In genomic region chr6:53337398-53337797, GRCm38 (mm10) we compare ENCODE assay signal across 9 mouse cellular contexts. TPM values are rescaled to one million over a fixed set of nuclear protein-coding genes. Genes with fewer than 3 reads are reported as not detected.
A peak's percentile ranks its signal among the peaks of the same experiment; 100 is the strongest.
DNase-seq lines count a peak whose midpoint lies in the region; ATAC-seq and TF ChIP-seq lines count a peak whose summit lies in the region.
"Had no signal": no experiment of that assay in that cellular context is flagged by ENCODE, and none has a peak within 500 bp of the region (broad histone marks: within the 10 kb centered on the region; RNA-seq: fewer than 3 reads in every experiment).

No protein-coding gene starts in this region.

- H3K4me3 ChIP-seq in embryonic facial prominence, embryonic 14.5 days (ENCODE audit: low read depth, low read length), result no peak overlapping the region
- no peak overlapping the region for H3K4me3 ChIP-seq in heart, postnatal 0 days (ENCODE audit: low read depth, low read length)
- no peak overlapping the region for H3K4me3 ChIP-seq in stomach, embryonic 15.5 days (replicated peaks)
- no peak overlapping the region for H3K4me3 ChIP-seq in left cerebral cortex, adult 2 months
- no peak overlapping the region for H3K4me3 ChIP-seq in intestine, embryonic 16.5 days (ENCODE audit: low read length)
- H3K4me3 ChIP-seq: liver, embryonic 15.5 days had no signal

- no peak overlapping the region for H3K4me2 ChIP-seq in embryonic facial prominence, embryonic 14.5 days (ENCODE audit: low read depth, low read length)
- H3K4me2 ChIP-seq in heart, postnatal 0 days (ENCODE audit: low read depth, low read length), result peak overlapping the region; percentile 33
- no peak overlapping the region for H3K4me2 ChIP-seq in stomach, embryonic 15.5 days
- no peak overlapping the region for H3K4me2 ChIP-seq in intestine, embryonic 16.5 days (ENCODE audit: low read depth, low read length)
- H3K4me2 ChIP-seq: liver, embryonic 15.5 days had no signal

- intact Hi-C loops in left cerebral cortex, adult 2 months (cut with DNase I), result no loop called here

- peak; percentile 82; the same call in 1 of the 2 replicates for TF ChIP-seq EP300 in heart, postnatal 0 days (IDR thresholded peaks at IDR 0.05; ENCODE audit: low read depth)

- no peaks in the 10 kb centered on the region for H3K4me1 ChIP-seq in embryonic facial prominence, embryonic 14.5 days (ENCODE audit: control insufficient read depth, insufficient read depth, low read length)
- H3K4me1 ChIP-seq in heart, postnatal 0 days (ENCODE audit: control insufficient read depth, insufficient read depth), result peaks cover 15% of the 10 kb centered on the region
- H3K4me1 ChIP-seq in stomach, embryonic 15.5 days, result no peaks in the 10 kb centered on the region
- H3K4me1 ChIP-seq in intestine, embryonic 16.5 days (ENCODE audit: control insufficient read depth, insufficient read depth, low read length), result no peaks in the 10 kb centered on the region
- H3K4me1 ChIP-seq: liver, embryonic 15.5 days had no signal

- peak; percentile 41; the same call in 1 of the 2 replicates for ATAC-seq in embryonic facial prominence, embryonic 14.5 days (ENCODE audit: low read depth)
- peak; percentile 95 for ATAC-seq in heart, postnatal 0 days (ENCODE audit: insufficient read depth, low read depth)
- peak; percentile 39; the same call in 1 of the 2 replicates for ATAC-seq in stomach, embryonic 15.5 days (ENCODE audit: insufficient read depth, low FRiP score, low read depth)
- ATAC-seq in intestine, embryonic 16.5 days, result no peak

- H3K27ac ChIP-seq in embryonic facial prominence, embryonic 14.5 days (replicated peaks; ENCODE audit: low read depth, low read length), result no peak overlapping the region
- H3K27ac ChIP-seq in heart, postnatal 0 days (ENCODE audit: low read depth), result peak overlapping the region; percentile 21; the same call in 1 of the 2 replicates
- H3K27ac ChIP-seq in stomach, embryonic 15.5 days, result no peak overlapping the region
- H3K27ac ChIP-seq in left cerebral cortex, adult 2 months, result no peak overlapping the region
- H3K27ac ChIP-seq in intestine, embryonic 16.5 days (ENCODE audit: low read length), result no peak overlapping the region
- H3K27ac ChIP-seq: liver, embryonic 15.5 days had no signal

- no peaks in the 10 kb centered on the region for H3K36me3 ChIP-seq in embryonic facial prominence, embryonic 14.5 days (ENCODE audit: control insufficient read depth, insufficient read depth, low read length)
- H3K36me3 ChIP-seq in heart, postnatal 0 days (replicated peaks; ENCODE audit: control insufficient read depth, insufficient read depth, low read length), result 0 out of 2 replicates have a peak, but pooled peaks cover 5% of the 10 kb centered on the region
- H3K36me3 ChIP-seq in stomach, embryonic 15.5 days, result no peaks in the 10 kb centered on the region
- H3K36me3 ChIP-seq in intestine, embryonic 16.5 days (ENCODE audit: control insufficient read depth, insufficient read depth, low read length), result no peaks in the 10 kb centered on the region
- H3K36me3 ChIP-seq: liver, embryonic 15.5 days had no signal

- peak; percentile 5 for DNase-seq in ovary, postnatal 36 days (ENCODE audit: low spot score)
- DNase-seq in ovary, postnatal 14 days (ENCODE audit: low spot score), result no peak
- peak; percentile 35 for DNase-seq in embryonic facial prominence, embryonic 14.5 days (ENCODE audit: low spot score)
- DNase-seq in heart, postnatal 0 days (ENCODE audit: low spot score), result peak; percentile 83
- no peak for DNase-seq in left cerebral cortex, adult 2 months (ENCODE audit: extremely low spot score in 1 of 2, low spot score in 2 of 2)
- no peak for DNase-seq in cerebellum, postnatal 10 days

- no peaks in the 10 kb centered on the region for H3K27me3 ChIP-seq in embryonic facial prominence, embryonic 14.5 days (replicated peaks; ENCODE audit: control insufficient read depth, insufficient read depth, low read length)
- no peaks in the 10 kb centered on the region for H3K27me3 ChIP-seq in heart, postnatal 0 days (ENCODE audit: control insufficient read depth, insufficient read depth, low read length)
- no peaks in the 10 kb centered on the region for H3K27me3 ChIP-seq in stomach, embryonic 15.5 days (replicated peaks)
- H3K27me3 ChIP-seq in intestine, embryonic 16.5 days (replicated peaks; ENCODE audit: control insufficient read depth, insufficient read depth, low read length), result no peaks in the 10 kb centered on the region
- H3K27me3 ChIP-seq: liver, embryonic 15.5 days had no signal

- no peak for TF ChIP-seq CTCF in heart, postnatal 0 days (IDR thresholded peaks at IDR 0.05; ENCODE audit: low read depth)
- TF ChIP-seq CTCF in left cerebral cortex, adult 2 months (IDR thresholded peaks at IDR 0.05), result no peak

- H3K9me3 ChIP-seq in embryonic facial prominence, embryonic 14.5 days (ENCODE audit: control insufficient read depth, low read length), result peaks cover 7% of the 10 kb centered on the region; the same call in 1 of the 2 replicates
- H3K9me3 ChIP-seq in heart, postnatal 0 days (replicated peaks; ENCODE audit: control insufficient read depth, low read length), result 0 out of 2 replicates have a peak, but pooled peaks cover under 1% of the 10 kb centered on the region
- no peaks in the 10 kb centered on the region for H3K9me3 ChIP-seq in stomach, embryonic 15.5 days
- H3K9me3 ChIP-seq in intestine, embryonic 16.5 days (ENCODE audit: control insufficient read depth, low read length), result no peaks in the 10 kb centered on the region
- H3K9me3 ChIP-seq: liver, embryonic 15.5 days had no signal

- no peak overlapping the region for H3K9ac ChIP-seq in embryonic facial prominence, embryonic 14.5 days (ENCODE audit: low read depth, low read length)
- no peak overlapping the region for H3K9ac ChIP-seq in heart, postnatal 0 days (replicated peaks; ENCODE audit: low read depth, low read length)
- H3K9ac ChIP-seq in stomach, embryonic 15.5 days, result no peak overlapping the region
- no peak overlapping the region for H3K9ac ChIP-seq in intestine, embryonic 16.5 days (ENCODE audit: low read depth, low read length)
- H3K9ac ChIP-seq: liver, embryonic 15.5 days had no signal

- WGBS in embryonic facial prominence, embryonic 14.5 days, result 46% methylated on average over 9 of the region's 9 CpGs
- WGBS in heart, postnatal 0 days, result 3% methylated on average over 9 of the region's 9 CpGs
- WGBS in stomach, embryonic 15.5 days, result 17% methylated on average over 9 of the region's 9 CpGs
- WGBS in intestine, embryonic 16.5 days, result 31% methylated on average over 9 of the region's 9 CpGs

RNA-seq across cellular contexts. Expression of gene Creb5, which starts 50.3 kb away (rescaled TPM):
- 22.8 and 22.9 TPM in 2 replicates for polyA plus RNA-seq in embryonic facial prominence, embryonic 14.5 days (2014; fragmentation: Nextera tagmentation; extraction: Ambion mirVana)
- 17.8 and 31.8 TPM in 2 replicates for total RNA-seq in heart, postnatal 0 days (2014; rRNA removed; ENCODE audit: low replicate concordance)
- polyA plus RNA-seq in heart, postnatal 0 days (2015; fragmentation: Nextera tagmentation; extraction: Ambion mirVana), result 11.6 and 13.5 TPM in 2 replicates
- 9.5 and 9.8 TPM in 2 replicates for polyA plus RNA-seq in stomach, embryonic 15.5 days (2015; fragmentation: Nextera tagmentation; extraction: Ambion mirVana)
- 1 to 10 TPM; 2.9 to 4.7 TPM for total RNA-seq in left cerebral cortex, adult 2 months (2021)
- polyA plus RNA-seq in intestine, embryonic 16.5 days (2015; fragmentation: Nextera tagmentation; extraction: Ambion mirVana), result 4.1 and 5.9 TPM in 2 replicates

Comparison
In these comparisons a context has a peak if more than half of its experiments do, and no peak if none do; other contexts are left out.
1. DNase-seq: peak in ovary, postnatal 36 days (single experiment), embryonic facial prominence, embryonic 14.5 days (single experiment) and heart, postnatal 0 days (single experiment); none in ovary, postnatal 14 days (single experiment), left cerebral cortex, adult 2 months (0 of 2) and cerebellum, postnatal 10 days (0 of 2).